Mouse (Mus musculus): ENCODE results near the gene Pxmp4. TPM values are rescaled to one million over a fixed set of nuclear protein-coding genes. Genes with fewer than 3 reads are reported as not detected.

Gene Pxmp4
- polyA plus RNA-seq, 1 experiment from 2014 or later = 17.0 TPM

- ATAC-seq (no peak), DNase-seq (ENCODE audit: low read depth, low spot score) (no peak)
- in situ Hi-C loops (cut with MboI; ENCODE audit: low pct_unique_long_range_greater_than_20kb) = no loop called here
- H3K27me3 ChIP-seq = no peaks in the 10 kb centered on the region
- TF ChIP-seq CTCF (IDR thresholded peaks at IDR 0.05) = no peak
- ChIA-PET POLR2A (no interaction called here), CTCF (interaction anchor here (0.9 kb wide), 1 partner anchor 9 kb away, joined by 3 read pairs; no protein-coding TSS in a partner anchor)
These were observed 37.9 kb downstream of the Pxmp4 start for GRCm38 (mm10) chr2:154565562-154565961.

DNA sequence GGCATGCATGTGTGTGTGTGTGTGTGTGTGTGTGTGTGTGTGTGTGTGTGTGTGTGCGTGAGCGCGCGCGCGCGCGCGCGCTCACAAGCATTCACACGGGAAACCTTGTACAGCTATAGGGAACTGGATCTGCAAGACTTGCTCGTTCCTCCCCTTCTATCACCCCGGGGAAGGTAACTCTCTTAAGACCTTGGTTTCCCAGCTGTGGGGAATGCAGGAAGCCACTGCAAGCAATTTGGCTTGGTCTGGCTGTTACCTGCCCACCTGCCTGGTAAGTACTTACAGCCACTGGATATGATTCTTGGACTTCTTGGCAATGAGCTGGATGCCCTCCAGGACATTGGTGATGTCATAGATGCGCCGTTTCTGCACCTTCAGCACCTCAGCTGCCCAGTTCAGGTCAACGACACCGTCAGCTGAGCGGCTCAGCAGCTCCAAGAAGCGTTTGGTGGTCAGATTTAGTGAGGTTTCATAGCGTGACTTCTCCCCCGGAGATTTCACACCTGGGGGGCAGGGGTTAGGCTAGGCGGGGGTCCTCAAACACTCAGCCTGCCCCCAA is 39.8 kb downstream of the Pxmp4 start:
- H3K27me3 ChIP-seq = no peaks in the 10 kb centered on the region
- no peak for DNase-seq (ENCODE audit: low read depth, low spot score)
- ChIA-PET CTCF (no interaction called here), POLR2A (no interaction called here)
- in situ Hi-C loops (cut with MboI; ENCODE audit: low pct_unique_long_range_greater_than_20kb) = no loop called here
- no peak for ATAC-seq
- TF ChIP-seq CTCF (IDR thresholded peaks at IDR 0.05) = no peak

DNA sequence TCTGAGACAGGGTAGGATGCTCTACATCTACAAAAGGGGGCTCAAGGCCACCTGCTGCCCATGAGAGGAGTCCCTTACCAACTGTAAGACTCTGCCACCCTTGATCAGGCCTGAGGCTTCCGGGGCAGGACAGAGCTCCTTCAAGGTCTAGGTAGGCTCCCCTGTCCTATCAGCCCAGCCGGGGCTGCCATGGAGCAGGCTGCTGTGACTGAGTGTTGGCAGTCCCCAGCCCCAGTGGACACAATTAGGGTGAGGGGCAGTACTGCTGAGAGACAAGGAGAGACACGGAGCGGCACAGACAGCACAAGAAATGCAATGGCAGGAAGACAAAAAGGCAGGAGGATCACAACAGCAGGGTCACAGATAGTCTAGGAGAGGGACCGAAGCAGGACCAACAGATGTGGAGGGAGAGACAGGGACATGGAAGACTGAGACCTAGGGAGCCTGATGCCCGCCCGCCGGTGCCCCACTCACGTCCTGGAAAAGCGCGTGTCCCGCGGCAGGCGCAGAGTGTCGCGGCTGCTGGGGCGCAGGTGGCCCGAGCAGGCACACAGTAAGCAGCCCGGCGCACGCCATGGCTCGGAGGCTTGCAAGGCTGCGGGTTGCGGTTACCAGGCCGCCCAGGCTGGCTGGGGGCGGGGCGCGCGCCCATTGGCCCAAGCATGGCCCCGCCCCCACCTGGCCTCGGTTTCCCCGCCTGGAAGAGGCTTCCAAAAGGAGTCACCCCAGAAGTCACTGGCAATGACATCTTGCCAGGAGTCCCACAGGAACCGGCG is 45.1 kb downstream of the Pxmp4 start, which contains the start of gene Necab3:
Necab3 (minus strand) TSS at position 627 of the 776 bp plus-strand sequence.
- H3K27me3 ChIP-seq = no peaks in the 10 kb centered on the region
- ChIA-PET CTCF (no interaction called here), POLR2A (no interaction called here)
- in situ Hi-C loops (cut with MboI; ENCODE audit: low pct_unique_long_range_greater_than_20kb) = no loop called here
- TF ChIP-seq CTCF (IDR thresholded peaks at IDR 0.05) = no peak
- no peak for ATAC-seq
- no peak for DNase-seq (ENCODE audit: low read depth, low spot score)

DNA sequence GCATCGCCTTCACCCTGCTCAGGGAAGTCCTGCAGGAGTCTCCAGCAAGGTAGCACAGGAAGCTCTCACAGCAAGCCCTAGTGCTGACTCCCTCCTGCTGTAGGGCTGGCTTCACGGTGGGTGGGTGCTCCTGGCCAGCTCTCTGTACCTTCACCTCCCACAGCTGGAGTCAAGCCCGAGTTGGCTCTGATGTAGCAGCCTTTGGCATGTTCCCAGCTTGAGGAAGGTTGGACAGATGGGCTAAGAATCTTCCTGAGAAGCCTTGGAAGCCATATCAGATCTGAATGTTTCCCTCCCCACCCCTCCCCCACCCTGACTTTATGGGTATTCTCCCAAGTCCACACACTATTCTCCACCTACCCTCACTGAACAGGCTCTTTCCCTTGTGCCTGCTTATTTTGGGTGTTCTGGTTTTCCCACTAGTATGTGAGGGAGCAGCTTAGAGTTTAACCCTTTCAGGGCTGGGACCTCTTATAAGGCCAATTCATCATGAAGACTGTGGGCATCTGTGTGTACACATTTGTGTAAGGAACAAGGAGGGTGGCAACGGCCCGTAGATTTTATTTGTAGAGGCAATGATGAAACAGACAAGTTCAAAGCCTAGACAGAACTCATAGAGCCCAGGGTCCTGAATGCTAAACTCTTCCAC is 46.2 kb downstream of the Pxmp4 start:
- CTCF ChIA-PET = interaction anchor here (0.8 to 1.1 kb wide), 2 partner anchors 8 to 15 kb away, joined by 3 read pairs; no protein-coding TSS in a partner anchor
- ATAC-seq = no peak
- no peak for DNase-seq (ENCODE audit: low read depth, low spot score)
- no peak for TF ChIP-seq CTCF (IDR thresholded peaks at IDR 0.05)
- in situ Hi-C loops (cut with MboI; ENCODE audit: low pct_unique_long_range_greater_than_20kb) = no loop called here
- POLR2A ChIA-PET = interaction anchor here (0.7 to 1.0 kb wide), 2 partner anchors 43 to 100 kb away, joined by 3 to 5 read pairs; no protein-coding TSS in a partner anchor
- H3K27me3 ChIP-seq = no peaks in the 10 kb centered on the region

DNA sequence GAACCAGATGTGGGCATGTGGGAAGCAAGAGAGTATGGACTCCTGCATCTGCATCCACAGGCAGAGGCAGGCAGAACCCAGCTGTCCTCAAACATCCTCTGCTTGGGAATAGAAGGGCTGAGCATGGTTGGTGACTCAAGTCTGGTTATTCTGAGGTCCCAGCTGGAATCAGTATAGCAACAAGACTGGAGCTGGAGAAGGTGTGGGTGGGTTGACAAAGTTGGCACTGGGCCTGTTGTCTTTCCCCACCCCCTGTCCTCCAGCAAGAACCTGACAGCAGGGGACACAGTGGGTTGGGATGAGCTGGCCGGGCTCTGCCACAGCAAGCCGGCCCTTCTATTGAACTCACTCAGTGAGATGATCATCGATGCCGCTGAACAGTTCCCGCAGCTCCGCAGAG is 48.3 kb downstream of the Pxmp4 start:
- POLR2A ChIA-PET = interaction anchor here (0.5 to 1.0 kb wide), 2 partner anchors 24 to 100 kb away, joined by 3 read pairs; no protein-coding TSS in a partner anchor
- CTCF ChIA-PET = interaction anchor here (0.9 kb wide), 1 partner anchor 15 kb away, joined by 4 read pairs; no protein-coding TSS in a partner anchor
- H3K27me3 ChIP-seq = no peaks in the 10 kb centered on the region
- ATAC-seq (no peak), DNase-seq (ENCODE audit: low read depth, low spot score) (no peak)
- no peak for TF ChIP-seq CTCF (IDR thresholded peaks at IDR 0.05)
- in situ Hi-C loops (cut with MboI; ENCODE audit: low pct_unique_long_range_greater_than_20kb) = no loop called here

- in situ Hi-C loops (cut with MboI; ENCODE audit: low pct_unique_long_range_greater_than_20kb) = no loop called here
- no peak for DNase-seq (ENCODE audit: low read depth, low spot score)
- ATAC-seq = no peak
- ChIA-PET POLR2A (no interaction called here), CTCF (interaction anchor here (1.1 kb wide), 1 partner anchor 13 kb away, joined by 4 read pairs; no protein-coding TSS in a partner anchor)
- no peaks in the 10 kb centered on the region for H3K27me3 ChIP-seq
- TF ChIP-seq CTCF (IDR thresholded peaks at IDR 0.05) = no peak
These were observed 51.0 kb downstream of the Pxmp4 start for GRCm38 (mm10) chr2:154552424-154552907.

- ATAC-seq = no peak
- in situ Hi-C loops (cut with MboI; ENCODE audit: low pct_unique_long_range_greater_than_20kb) = no loop called here
- no peak for TF ChIP-seq CTCF (IDR thresholded peaks at IDR 0.05)
These were observed 51.6 kb downstream of the Pxmp4 start for GRCm38 (mm10) chr2:154551927-154552326.

DNA sequence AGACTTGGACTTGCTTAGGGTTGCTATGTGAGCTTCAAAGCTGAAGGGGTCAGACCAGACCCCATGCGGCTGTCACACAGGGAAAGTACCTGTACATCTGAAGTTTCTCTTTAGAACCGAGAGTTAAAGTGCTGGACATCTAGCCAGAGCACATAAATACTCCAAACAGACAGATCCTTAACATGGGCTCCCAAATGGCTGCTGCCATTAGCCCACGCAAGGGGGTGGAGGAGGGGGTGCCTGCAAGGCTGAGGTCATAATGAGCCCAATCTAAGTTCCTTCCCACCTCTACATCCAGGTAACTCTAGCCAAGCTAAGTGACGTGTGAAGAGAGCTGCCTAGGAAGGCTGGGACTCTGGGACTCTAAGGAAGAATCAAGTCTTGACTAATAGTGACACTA is 52.0 kb downstream of the Pxmp4 start, which contains the start of gene Actl10:
Actl10 (plus strand) TSS at position 301 of the 400 bp plus-strand sequence.
- ATAC-seq = no peak
- in situ Hi-C loops (cut with MboI; ENCODE audit: low pct_unique_long_range_greater_than_20kb) = no loop called here
- no peak for TF ChIP-seq CTCF (IDR thresholded peaks at IDR 0.05)
- H3K27me3 ChIP-seq = no peaks in the 10 kb centered on the region
- no peak for DNase-seq (ENCODE audit: low read depth, low spot score)
- CTCF ChIA-PET = no interaction called here
- POLR2A ChIA-PET = no interaction called here

More at GRCm38 (mm10) chr2:154551927-154552326, 51.6 kb downstream of the Pxmp4 start:
- no peaks in the 10 kb centered on the region for H3K27me3 ChIP-seq
- CTCF ChIA-PET = interaction anchor here (1.1 kb wide), 1 partner anchor 13 kb away, joined by 4 read pairs; no protein-coding TSS in a partner anchor
- POLR2A ChIA-PET = no interaction called here
- no peak for DNase-seq (ENCODE audit: low read depth, low spot score)

DNA sequence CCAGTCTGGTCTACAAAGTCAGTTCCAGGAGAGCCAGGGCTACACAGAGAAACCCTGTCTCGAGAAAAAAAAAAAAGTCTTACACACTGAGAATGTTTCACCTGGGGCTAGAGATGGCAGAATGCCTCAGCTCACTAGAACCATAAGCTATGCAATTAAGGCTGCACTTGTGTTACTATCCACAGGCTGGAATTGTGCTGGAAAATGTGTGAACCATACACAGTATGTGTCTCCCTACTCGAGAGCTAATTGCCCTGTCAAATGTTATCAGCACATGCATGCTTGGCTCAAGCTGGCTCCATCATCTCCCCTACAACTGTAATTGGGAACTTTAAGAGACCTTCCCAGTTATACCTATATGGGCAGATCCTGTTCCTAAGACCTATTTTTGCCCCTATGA is 52.6 kb downstream of the Pxmp4 start:
- no peaks in the 10 kb centered on the region for H3K27me3 ChIP-seq
- ATAC-seq (no peak), DNase-seq (ENCODE audit: low read depth, low spot score) (no peak)
- ChIA-PET CTCF (interaction anchor here (1.1 kb wide), 1 partner anchor 18 kb away, joined by 3 read pairs; no protein-coding TSS in a partner anchor), POLR2A (no interaction called here)
- in situ Hi-C loops (cut with MboI; ENCODE audit: low pct_unique_long_range_greater_than_20kb) = no loop called here
- no peak for TF ChIP-seq CTCF (IDR thresholded peaks at IDR 0.05)

- ChIA-PET CTCF (interaction anchor here (0.8 to 1.1 kb wide), 2 partner anchors 17 to 37 kb away, joined by 3 read pairs; no protein-coding TSS in a partner anchor), POLR2A (interaction anchor here (0.7 kb wide), 1 partner anchor 19 kb away, joined by 3 read pairs; no protein-coding TSS in a partner anchor)
- ATAC-seq = no peak
- in situ Hi-C loops (cut with MboI; ENCODE audit: low pct_unique_long_range_greater_than_20kb) = no loop called here
- H3K27me3 ChIP-seq = no peaks in the 10 kb centered on the region
- no peak for DNase-seq (ENCODE audit: low read depth, low spot score)
- TF ChIP-seq CTCF (IDR thresholded peaks at IDR 0.05) = no peak
These were observed 53.7 kb downstream of the Pxmp4 start for GRCm38 (mm10) chr2:154549886-154550189.

Measured in Patski (cell line).